Mouse (Mus musculus): Measurements from ENCODE around the gene Stk38.
A peak's percentile ranks its signal among the peaks of the same experiment; 100 is the strongest.

Gene Stk38

GRCm38 (mm10) chr17:28926866-28927635 is 80.7 kb downstream of the Stk38 start:
- DNase-seq (ENCODE audit: low read depth, low spot score), result peak; percentile 72

GRCm38 (mm10) chr17:28926380-28926779 is 81.4 kb downstream of the Stk38 start:
- peak; percentile 68 for DNase-seq (ENCODE audit: low read depth, low spot score)

- no peak for DNase-seq (ENCODE audit: low read depth, low spot score)
Measured at GRCm38 (mm10) chr17:28924957-28925595, 82.7 kb downstream of the Stk38 start.

GRCm38 (mm10) chr17:28922096-28922495 is 85.7 kb downstream of the Stk38 start:
- no peak for DNase-seq (ENCODE audit: low read depth, low spot score)

GRCm38 (mm10) chr17:28921086-28921485 is 86.7 kb downstream of the Stk38 start:
- DNase-seq (ENCODE audit: low read depth, low spot score), result no peak

All from CD4-positive helper T cell, adult 2 months (primary cell).